Mouse (Mus musculus): ENCODE data around the gene Higd1c.

DNA sequence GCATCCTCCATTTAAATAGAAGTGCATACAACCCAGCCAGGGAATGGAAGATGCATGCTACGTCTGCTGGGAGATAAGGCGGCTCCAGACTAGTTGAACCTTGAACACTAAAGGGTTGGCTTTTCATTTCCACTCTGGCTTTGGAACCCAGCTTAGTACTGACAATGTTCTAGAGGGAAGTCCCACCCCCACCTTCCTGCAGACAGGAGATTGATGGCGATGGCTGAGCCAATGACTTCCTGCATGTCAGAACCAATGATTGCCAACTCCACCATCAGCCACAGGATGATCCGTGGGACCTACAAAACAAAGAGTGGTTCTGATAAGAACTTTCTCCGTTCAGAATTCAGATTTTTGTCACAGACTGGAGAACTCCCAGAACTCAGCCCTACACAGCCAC is 41.7 kb downstream of the Higd1c start:
- TF ChIP-seq CTCF (IDR thresholded peaks at IDR 0.05; ENCODE audit: low read depth) (no peak), EP300 (IDR thresholded peaks at IDR 0.05; ENCODE audit: low read depth) (no peak)

Data from liver, postnatal 0 days (tissue).